Mouse (Mus musculus): ENCODE data around the gene Gpbar1. TPM values are rescaled to one million over a fixed set of nuclear protein-coding genes. Genes with fewer than 3 reads are reported as not detected.
"Not testable (repeated sequence)": the region's sequence is repeated elsewhere in the genome, so short reads cannot be mapped to it uniquely, and the experiment has no call there.

Gene Gpbar1
- total RNA-seq, 2 experiments from 2014 or later, result not detected

DNA sequence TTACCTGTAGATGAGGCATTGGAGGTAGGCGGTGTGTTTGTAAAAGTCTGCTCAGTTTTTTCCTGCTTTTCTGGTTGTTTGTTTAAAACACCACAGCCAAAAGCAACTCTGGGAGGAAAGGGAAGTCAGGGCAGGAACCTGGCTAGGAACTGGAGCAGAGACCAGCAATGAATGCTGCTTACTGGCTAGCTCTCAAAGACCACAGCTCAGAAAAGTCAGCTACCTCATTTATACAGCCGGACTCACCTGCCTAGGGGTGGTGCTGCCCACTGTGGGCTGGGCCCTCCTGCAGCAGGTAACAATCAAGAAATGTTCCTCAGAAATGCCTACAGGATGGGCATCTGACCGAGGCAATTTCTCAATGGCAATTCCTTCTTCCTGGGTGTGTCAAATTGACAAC lies 36.4 kb downstream of the Gpbar1 start:
- no peak for DNase-seq (ENCODE audit: extremely low spot score in 1 of 2, low spot score in 1 of 2)

DNA sequence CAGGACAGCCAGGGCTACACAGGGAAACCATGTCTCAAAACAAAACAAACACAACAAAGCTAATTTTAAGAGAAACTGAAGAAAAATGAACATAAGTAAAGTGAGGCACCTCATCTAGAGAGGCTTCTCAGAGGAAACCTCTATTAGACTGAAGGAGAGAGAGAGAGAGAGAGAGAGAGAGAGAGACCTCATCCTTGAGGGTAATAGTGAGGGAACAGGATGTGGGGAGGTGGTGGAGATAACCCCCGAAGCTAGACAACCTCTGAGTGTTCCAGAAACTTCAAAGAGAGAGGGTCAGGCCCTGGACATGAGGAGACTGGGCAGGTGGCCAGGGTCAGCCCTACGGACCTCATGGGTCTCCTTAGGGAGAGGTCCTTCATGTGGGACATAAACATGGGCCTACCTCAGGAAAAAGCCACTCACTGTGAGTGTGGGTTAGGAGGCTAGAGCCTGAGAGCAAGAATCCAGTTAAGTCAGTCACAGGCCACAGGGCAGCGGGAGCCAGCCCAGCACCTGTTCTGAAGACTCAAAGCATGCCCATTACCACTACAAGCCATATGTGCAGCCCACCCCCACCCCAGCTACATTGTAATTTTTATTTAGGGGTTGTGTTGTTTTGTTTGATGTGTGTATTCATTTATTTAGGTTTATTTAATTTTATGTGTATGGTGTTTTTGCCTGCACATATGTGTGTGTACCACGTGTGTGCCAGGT lies 37.9 kb downstream of the Gpbar1 start:
- no peak for DNase-seq (ENCODE audit: extremely low spot score in 1 of 2, low spot score in 1 of 2)

DNA sequence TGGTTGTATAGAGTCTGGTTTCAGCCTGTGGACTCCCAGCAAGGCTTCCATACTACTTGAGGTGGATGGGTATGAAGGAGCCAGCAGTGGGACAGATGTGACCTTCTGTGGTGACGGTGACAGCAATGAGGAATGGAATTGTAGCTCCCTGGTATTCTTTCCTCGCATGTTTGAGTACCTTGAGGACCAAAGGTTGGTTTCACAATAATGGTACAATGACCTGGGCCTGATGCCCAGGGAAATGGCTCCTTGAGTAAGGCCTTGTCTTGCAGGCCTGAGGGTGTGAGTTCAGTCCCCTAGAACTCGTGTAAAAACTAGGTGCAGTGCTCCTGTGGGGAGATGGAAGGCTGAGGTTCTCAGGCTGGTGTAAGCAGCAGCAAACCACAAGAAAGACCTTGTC lies 40.4 kb downstream of the Gpbar1 start:
- DNase-seq (ENCODE audit: extremely low spot score in 1 of 2, low spot score in 1 of 2), result no peak

DNA sequence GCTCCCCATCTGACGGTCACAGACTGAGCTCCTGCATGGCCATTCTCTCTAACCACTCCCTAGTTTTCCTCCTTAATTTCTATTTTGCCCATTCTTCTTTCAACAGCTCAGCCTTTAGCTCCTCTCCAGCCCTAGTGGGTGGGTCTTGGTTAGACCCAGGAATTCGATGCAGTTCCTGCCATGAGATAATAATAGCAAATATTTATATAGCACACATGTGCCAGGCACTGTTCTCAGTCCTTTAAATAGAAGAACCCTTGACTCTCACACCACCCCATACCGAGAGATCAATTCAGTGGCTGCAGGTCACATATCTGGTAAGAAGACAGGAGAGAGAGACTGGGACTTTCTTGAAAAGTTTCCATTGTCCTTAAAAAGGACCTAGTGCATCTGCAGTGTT lies 43.0 kb downstream of the Gpbar1 start:
- no peak for DNase-seq (ENCODE audit: extremely low spot score in 1 of 2, low spot score in 1 of 2)

DNA sequence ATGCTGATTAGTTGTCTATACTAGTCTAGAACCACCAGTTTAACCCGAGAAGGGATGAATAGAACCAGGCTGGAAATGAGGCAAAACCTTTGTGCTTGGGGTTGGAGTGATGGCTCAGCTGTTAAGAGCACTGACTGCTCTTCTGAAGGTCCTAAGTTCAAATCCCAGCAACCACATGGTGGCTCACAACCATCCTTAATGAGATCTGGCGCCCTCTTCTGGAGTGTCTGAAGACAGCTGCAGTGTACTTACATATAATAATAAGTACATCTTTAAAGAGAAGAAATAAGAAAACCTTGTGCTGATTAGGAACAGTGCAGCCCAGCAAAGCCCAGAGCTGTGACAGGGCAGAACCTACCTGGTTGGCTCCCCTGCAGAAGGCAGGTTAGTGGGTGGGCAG lies 48.6 kb downstream of the Gpbar1 start:
- not testable (repeated sequence) for DNase-seq (ENCODE audit: extremely low spot score in 1 of 2, low spot score in 1 of 2)

Other genes starting within 250 kb of the Gpbar1 start
- gene Tns1, start 154.1 kb upstream of the Gpbar1 start, total RNA-seq (2021), result 10 to 100 TPM; 29.6 to 41.9 TPM
- not detected for gene Rufy4, start 153.0 kb upstream of the Gpbar1 start, total RNA-seq (2021)
- gene Cxcr2, start 124.6 kb upstream of the Gpbar1 start, total RNA-seq (2021), result not detected
- gene Cxcr1, start 83.9 kb upstream of the Gpbar1 start, total RNA-seq (2021), result not detected
- 100 to 1,000 TPM; 404 to 421 TPM for gene Arpc2, start 42.5 kb upstream of the Gpbar1 start, total RNA-seq (2021)
- gene Aamp, start 6.2 kb downstream of the Gpbar1 start, total RNA-seq (2021), result 100 to 1,000 TPM; 143 to 156 TPM
- gene Pnkd, start 6.4 kb downstream of the Gpbar1 start, total RNA-seq (2021), result 100 to 1,000 TPM; 192 to 193 TPM
- gene Tmbim1, start 27.1 kb downstream of the Gpbar1 start, total RNA-seq (2021), result 10 to 100 TPM; 28.3 to 28.7 TPM
- gene Catip, start 83.6 kb downstream of the Gpbar1 start, total RNA-seq (2021), result 1 to 10 TPM; 1.0 to 1.1 TPM
- gene Slc11a1, start 96.6 kb downstream of the Gpbar1 start, total RNA-seq (2021), result 1 to 10 TPM; 1.7 to 4.2 TPM
- gene Ctdsp1, start 113.0 kb downstream of the Gpbar1 start, total RNA-seq (2021), result 10 to 100 TPM; 32.2 to 34.1 TPM
- gene Vil1, start 130.8 kb downstream of the Gpbar1 start, total RNA-seq (2021), result 1 to 10 TPM in 1 of 2 experiments, under 1 TPM in 1; 0.52 to 1.1 TPM
- 10 to 100 TPM; 26.9 to 27.4 TPM for gene Cnot9, start 227.5 kb downstream of the Gpbar1 start, total RNA-seq (2021)